Mouse (Mus musculus) olfactory bulb, adult 2 months (tissue): ENCODE measurements around the gene Hist2h2ac.

Experiments used
- CTCF ChIP-seq: fragments of 200-500 bp; IDR thresholded peaks from 2 replicates; pipeline ENCODE4 v1.5.1; 2012; ENCODE audit warnings: low read depth, mild to moderate bottlenecking, low read length, moderate library complexity; ENCODE audit not compliant: insufficient read depth
- POLR2A ChIP-seq: fragments of 200-500 bp; IDR thresholded peaks from 2 replicates; pipeline ENCODE4 v1.6.1; 2012; ENCODE audit warnings: mild to moderate bottlenecking, low read depth, low read length, moderate library complexity; ENCODE audit not compliant: insufficient read depth

DNA sequence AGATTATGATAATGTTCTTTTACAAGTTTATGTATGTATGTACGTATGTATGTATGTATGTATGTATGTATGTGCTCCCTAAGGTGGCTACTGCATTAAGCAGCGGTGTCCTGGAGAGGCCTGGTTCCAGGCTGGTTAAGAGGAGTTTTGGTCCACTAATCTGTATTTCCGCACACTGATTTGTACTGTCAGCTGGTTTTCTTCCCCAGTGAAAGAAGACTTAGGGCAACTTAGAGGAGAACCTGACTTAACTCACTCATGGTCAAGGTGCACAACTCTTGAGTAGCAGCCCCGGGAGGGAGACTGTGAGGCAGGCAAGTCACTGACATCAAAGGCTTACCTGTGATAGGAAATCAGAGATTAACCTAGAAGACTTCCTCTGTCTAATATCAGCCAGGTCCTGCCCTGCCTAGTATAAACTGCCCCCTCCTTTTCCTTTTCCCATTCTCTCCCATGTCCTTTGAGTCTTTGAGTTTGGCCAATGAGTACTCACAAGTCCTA lies 16.2 kb upstream of the Hist2h2ac start:
- TF ChIP-seq CTCF (no peak), POLR2A (no peak)
